Mouse (Mus musculus) cerebellum, adult 11 months (tissue): ENCODE results near the gene Vax1.

Experiments used
- DNase-seq: peaks from one replicate; pipeline ENCODE4 v3.0.0; 2022

Gene Vax1

GRCm38 (mm10) chr19:59168386-59168905 lies 1.4 kb downstream of the Vax1 start:
- DNase-seq = no peak

GRCm38 (mm10) chr19:59167871-59168270 lies 2.0 kb downstream of the Vax1 start:
- no peak for DNase-seq

GRCm38 (mm10) chr19:59166879-59167278 lies 3.0 kb downstream of the Vax1 start:
- DNase-seq = no peak

- no peak for DNase-seq
Measured at GRCm38 (mm10) chr19:59166311-59166761, 3.5 kb downstream of the Vax1 start.

- no peak for DNase-seq
Measured at GRCm38 (mm10) chr19:59165577-59165976, 4.3 kb downstream of the Vax1 start.

- no peak for DNase-seq
Measured at GRCm38 (mm10) chr19:59164896-59165560, 4.8 kb downstream of the Vax1 start.

GRCm38 (mm10) chr19:59164111-59164510 lies 5.7 kb downstream of the Vax1 start:
- no peak for DNase-seq

- no peak for DNase-seq
Measured at GRCm38 (mm10) chr19:59156702-59157101, 13.2 kb downstream of the Vax1 start.

GRCm38 (mm10) chr19:59154171-59154570 lies 15.7 kb downstream of the Vax1 start:
- no peak for DNase-seq

- no peak for DNase-seq
Measured at GRCm38 (mm10) chr19:59145492-59146140, 24.2 kb downstream of the Vax1 start.

- no peak for DNase-seq
Measured at GRCm38 (mm10) chr19:59145064-59145463, 24.8 kb downstream of the Vax1 start.

- no peak for DNase-seq
Measured at GRCm38 (mm10) chr19:59142206-59142605, 27.6 kb downstream of the Vax1 start.

- no peak for DNase-seq
Measured at GRCm38 (mm10) chr19:59135387-59135786, 34.5 kb downstream of the Vax1 start.

GRCm38 (mm10) chr19:59134916-59135315 lies 34.9 kb downstream of the Vax1 start:
- DNase-seq = no peak

GRCm38 (mm10) chr19:59133202-59133601 lies 36.7 kb downstream of the Vax1 start:
- DNase-seq = no peak

GRCm38 (mm10) chr19:59129671-59130070 lies 40.2 kb downstream of the Vax1 start:
- no peak for DNase-seq

- no peak for DNase-seq
Measured at GRCm38 (mm10) chr19:59128531-59129204, 41.2 kb downstream of the Vax1 start.

GRCm38 (mm10) chr19:59127424-59127823 lies 42.4 kb downstream of the Vax1 start:
- DNase-seq = no peak
